Mouse (Mus musculus) bone marrow, adult 2 months (tissue): ENCODE data around the gene Gm4981.
"Not testable (repeated sequence)": the region's sequence is repeated elsewhere in the genome, so short reads cannot be mapped to it uniquely, and the experiment has no call there.

Experiments used
- CTCF ChIP-seq: fragments of 200-500 bp; IDR thresholded peaks from 2 replicates; pipeline ENCODE4 v1.5.1; 2011; ENCODE audit warnings: low read length, control low read depth; ENCODE audit not compliant: control insufficient read depth, insufficient read depth
- POLR2A ChIP-seq: fragments of 200-500 bp; IDR thresholded peaks from 2 replicates; pipeline ENCODE4 v1.6.1; 2011; ENCODE audit warnings: low read depth, mild to moderate bottlenecking, control low read depth, low read length, borderline replicate concordance; ENCODE audit not compliant: control insufficient read depth

DNA sequence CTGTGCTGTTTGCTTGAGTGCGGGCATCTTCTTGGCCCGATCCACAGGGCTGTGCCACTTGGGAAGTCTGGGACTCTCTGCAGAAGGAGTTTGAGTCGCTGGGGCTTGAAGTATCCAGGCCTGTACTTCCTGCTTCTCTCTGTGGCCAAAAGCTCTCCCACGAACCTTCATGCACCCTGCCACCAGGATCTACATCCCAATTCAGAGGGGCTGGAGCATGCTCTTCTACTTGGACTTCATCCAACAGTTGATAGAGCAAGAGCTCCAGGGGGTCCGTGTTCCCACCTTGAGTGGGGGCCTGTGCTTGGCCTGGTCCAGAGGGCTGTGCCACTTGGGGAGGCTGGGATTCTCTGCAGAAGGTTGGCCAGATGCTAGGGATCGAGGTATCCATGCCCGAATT, 5.4 kb downstream of the Gm4981 start:
- not testable (repeated sequence) for TF ChIP-seq CTCF, POLR2A
